ENCODE assay signal across 8 mouse cellular contexts in the genomic region with DNA sequence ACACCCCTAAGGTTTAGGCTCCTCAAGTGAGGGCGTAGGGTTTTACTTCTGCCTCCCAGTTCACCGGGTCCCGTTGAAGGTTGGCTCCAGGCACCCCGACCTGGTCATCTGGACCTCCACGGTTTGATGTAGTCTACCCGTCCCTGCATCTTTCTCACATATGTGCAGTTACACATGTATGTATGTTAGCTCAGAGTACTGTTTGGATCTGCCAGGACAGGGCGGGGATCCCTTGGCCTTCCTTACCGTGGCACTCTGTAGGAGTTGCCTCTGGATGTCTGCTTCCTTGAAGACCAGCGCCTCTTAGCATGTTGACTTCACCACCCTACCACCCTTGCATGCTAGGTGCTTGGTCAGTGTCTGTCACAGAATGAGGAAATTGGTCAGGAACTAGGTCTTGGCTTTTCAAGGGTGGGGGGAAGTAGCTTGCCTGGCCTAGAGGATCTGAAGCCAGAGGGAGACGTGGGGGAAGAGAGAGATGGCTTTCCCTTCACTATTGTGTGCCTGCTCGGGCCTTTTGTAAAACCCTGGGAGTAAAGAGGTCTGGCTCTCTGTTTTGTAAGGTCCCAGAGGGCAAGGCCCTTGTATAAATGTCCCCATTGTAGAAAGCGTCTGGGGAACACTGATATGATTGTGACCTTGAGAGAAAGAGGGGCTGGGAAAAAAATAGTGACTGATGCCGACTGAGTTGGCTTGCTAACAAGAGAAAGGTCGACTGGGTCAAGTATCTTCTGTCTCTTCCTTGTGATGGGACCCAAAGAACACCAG. TPM values are rescaled to one million over a fixed set of nuclear protein-coding genes. Genes with fewer than 3 reads are reported as not detected.
DNase-seq lines count a peak whose midpoint lies in the region; ATAC-seq and TF ChIP-seq lines count a peak whose summit lies in the region.

No protein-coding gene starts in this region.

- no peak for ATAC-seq in forebrain, postnatal 0 days
- no peak; the same call in 1 of the 2 replicates for ATAC-seq in lung, embryonic 15.5 days (ENCODE audit: borderline replicate concordance, extremely low read depth, low FRiP score, low TSS enrichment)
- peak; percentile 43 for ATAC-seq in neural tube, embryonic 15.5 days (ENCODE audit: low FRiP score)

- no peaks in the 10 kb centered on the region for H3K9me3 ChIP-seq in forebrain, postnatal 0 days (ENCODE audit: low read length)
- no peaks in the 10 kb centered on the region for H3K9me3 ChIP-seq in lung, embryonic 15.5 days
- no peaks in the 10 kb centered on the region for H3K9me3 ChIP-seq in neural tube, embryonic 15.5 days (replicated peaks)

- H3K27me3 ChIP-seq in cerebellum, adult 2 months (ENCODE audit: control insufficient read depth, insufficient read depth, low read length), result no peaks in the 10 kb centered on the region
- no peaks in the 10 kb centered on the region for H3K27me3 ChIP-seq in forebrain, postnatal 0 days (ENCODE audit: insufficient read depth, low read length)
- no peaks in the 10 kb centered on the region for H3K27me3 ChIP-seq in kidney, adult 2 months (replicated peaks; ENCODE audit: control insufficient read depth, insufficient read depth, low read length)
- no peaks in the 10 kb centered on the region for H3K27me3 ChIP-seq in lung, embryonic 15.5 days
- no peaks in the 10 kb centered on the region for H3K27me3 ChIP-seq in neural tube, embryonic 15.5 days (replicated peaks)

- H3K4me2 ChIP-seq in forebrain, postnatal 0 days (ENCODE audit: low read depth), result peak overlapping the region; percentile 88
- peak overlapping the region; percentile 83 for H3K4me2 ChIP-seq in lung, embryonic 15.5 days
- peak overlapping the region; percentile 87 for H3K4me2 ChIP-seq in neural tube, embryonic 15.5 days

- H3K36me3 ChIP-seq in forebrain, postnatal 0 days (ENCODE audit: insufficient read depth), result no peaks in the 10 kb centered on the region; the same call in 1 of the 2 replicates
- no peaks in the 10 kb centered on the region for H3K36me3 ChIP-seq in kidney, adult 2 months (ENCODE audit: control insufficient read depth, insufficient read depth, low read length)
- 0 out of 2 replicates have a peak, but pooled peaks cover 3% of the 10 kb centered on the region for H3K36me3 ChIP-seq in lung, embryonic 15.5 days
- H3K36me3 ChIP-seq in neural tube, embryonic 15.5 days, result no peaks in the 10 kb centered on the region

- peak overlapping the region; percentile 100 for H3K27ac ChIP-seq in cerebellum, adult 2 months (ENCODE audit: insufficient read depth, low read length)
- peak overlapping the region; percentile 97 for H3K27ac ChIP-seq in forebrain, postnatal 0 days (ENCODE audit: low read depth, low read length)
- peak overlapping the region; percentile 95 for H3K27ac ChIP-seq in kidney, adult 2 months (ENCODE audit: insufficient read depth, low read depth, low read length)
- peak overlapping the region; percentile 99 for H3K27ac ChIP-seq in lung, embryonic 15.5 days
- H3K27ac ChIP-seq in neural tube, embryonic 15.5 days (replicated peaks), result peak overlapping the region; percentile 97

- peaks cover 38% of the 10 kb centered on the region for H3K4me1 ChIP-seq in cerebellum, adult 2 months (ENCODE audit: control insufficient read depth, insufficient read depth, low read length)
- peaks cover 9% of the 10 kb centered on the region; the same call in 1 of the 2 replicates for H3K4me1 ChIP-seq in forebrain, postnatal 0 days (ENCODE audit: insufficient read depth)
- H3K4me1 ChIP-seq in kidney, adult 2 months (ENCODE audit: control insufficient read depth, insufficient read depth, low read length), result peaks cover 13% of the 10 kb centered on the region; the same call in 1 of the 2 replicates
- H3K4me1 ChIP-seq in lung, embryonic 15.5 days, result peaks cover 34% of the 10 kb centered on the region
- peaks cover 35% of the 10 kb centered on the region for H3K4me1 ChIP-seq in neural tube, embryonic 15.5 days

- TF ChIP-seq POLR2A in cerebellum, adult 2 months (IDR thresholded peaks at IDR 0.05; ENCODE audit: borderline replicate concordance, insufficient read depth, low read length), result no peak
- no peak for TF ChIP-seq POLR2A in kidney, adult 2 months (IDR thresholded peaks at IDR 0.05; ENCODE audit: low read depth, low read length)

- no peak for TF ChIP-seq CTCF in cerebellum, adult 2 months (IDR thresholded peaks at IDR 0.05; ENCODE audit: borderline replicate concordance, insufficient read depth, low read depth, low read length)
- 0 out of 2 replicates have a peak, but pooled peaks have one; percentile 6 for TF ChIP-seq CTCF in forebrain, postnatal 0 days (IDR thresholded peaks at IDR 0.05; ENCODE audit: low read depth)
- no peak for TF ChIP-seq CTCF in kidney, adult 2 months (conservative IDR thresholded peaks at IDR 0.05; ENCODE audit: insufficient read depth, insufficient read length, low read depth, low read length)

- DNase-seq in cerebellum, adult 2 months, result peak in 1 of 2 experiments; percentile 44
- no peak for DNase-seq in cerebellum, adult 8-10 months
- DNase-seq in brain, adult 2 months (ENCODE audit: low read depth, low spot score), result peak; percentile 76
- no peak for DNase-seq in forebrain, postnatal 0 days
- peak; percentile 52 for DNase-seq in kidney, adult 2 months
- DNase-seq in right cerebral cortex, postnatal 14 days, result no peak

- H3K4me3 ChIP-seq in cerebellum, adult 2 months (replicated peaks; ENCODE audit: insufficient read depth, low read depth, low read length), result peak overlapping the region; percentile 98
- H3K4me3 ChIP-seq in forebrain, postnatal 0 days (ENCODE audit: low read depth, low read length), result peak overlapping the region; percentile 78
- H3K4me3 ChIP-seq in kidney, adult 2 months (ENCODE audit: insufficient read depth, low read depth, low read length), result peak overlapping the region; percentile 64
- peak overlapping the region; percentile 68 for H3K4me3 ChIP-seq in lung, embryonic 15.5 days
- H3K4me3 ChIP-seq in neural tube, embryonic 15.5 days (replicated peaks), result peak overlapping the region; percentile 59

- WGBS in cerebellum, adult 2 months, result 2% methylated on average over 14 of the region's 14 CpGs
- 16% methylated on average over 14 of the region's 14 CpGs for WGBS in forebrain, postnatal 0 days
- 6% methylated on average over 14 of the region's 14 CpGs for WGBS in kidney, adult 2 months
- 6% methylated on average over 14 of the region's 14 CpGs for WGBS in lung, embryonic 15.5 days
- WGBS in neural tube, embryonic 15.5 days, result 12% methylated on average over 14 of the region's 14 CpGs

- H3K9ac ChIP-seq in forebrain, postnatal 0 days, result peak overlapping the region; percentile 85
- H3K9ac ChIP-seq in lung, embryonic 15.5 days, result peak overlapping the region; percentile 77
- H3K9ac ChIP-seq in neural tube, embryonic 15.5 days (replicated peaks), result peak overlapping the region; percentile 67

RNA-seq across cellular contexts. Expression of a gene that starts 0.9 kb away (rescaled TPM):
- polyA plus RNA-seq in cerebellum, adult 2 months (2012; rRNA removed), result 50.0 and 50.2 TPM in 2 replicates
- 48.8 and 52.1 TPM in 2 replicates for total RNA-seq in forebrain, postnatal 0 days (2014; rRNA removed)
- 21.6 and 25.7 TPM in 2 replicates for polyA plus RNA-seq in forebrain, postnatal 0 days (2015; fragmentation: Nextera tagmentation; extraction: Ambion mirVana)
- 26.7 and 28.5 TPM in 2 replicates for polyA plus RNA-seq in kidney, adult 2 months (2012; rRNA removed)
- 33.0 and 34.6 TPM in 2 replicates for polyA plus RNA-seq in lung, embryonic 15.5 days (2015; fragmentation: Nextera tagmentation; extraction: Ambion mirVana)
- polyA plus RNA-seq in neural tube, embryonic 15.5 days (2015; fragmentation: Nextera tagmentation; extraction: Ambion mirVana), result 35.9 and 37.4 TPM in 2 replicates

RNA-seq across cellular contexts. Expression of a gene that starts 39.7 kb away (rescaled TPM):
- 106 and 114 TPM in 2 replicates for polyA plus RNA-seq in cerebellum, adult 2 months (2012; rRNA removed)
- total RNA-seq in forebrain, postnatal 0 days (2014; rRNA removed), result 62.8 and 65.6 TPM in 2 replicates
- 7.5 and 9.9 TPM in 2 replicates for polyA plus RNA-seq in forebrain, postnatal 0 days (2015; fragmentation: Nextera tagmentation; extraction: Ambion mirVana)
- 70.5 and 77.1 TPM in 2 replicates for polyA plus RNA-seq in kidney, adult 2 months (2012; rRNA removed)
- 4.9 and 5.2 TPM in 2 replicates for polyA plus RNA-seq in lung, embryonic 15.5 days (2015; fragmentation: Nextera tagmentation; extraction: Ambion mirVana)
- polyA plus RNA-seq in neural tube, embryonic 15.5 days (2015; fragmentation: Nextera tagmentation; extraction: Ambion mirVana), result 15.8 and 17.5 TPM in 2 replicates

RNA-seq across cellular contexts. Expression of a gene that starts 42.2 kb away (rescaled TPM):
- polyA plus RNA-seq in cerebellum, adult 2 months (2012; rRNA removed), result 678 and 692 TPM in 2 replicates
- total RNA-seq in forebrain, postnatal 0 days (2014; rRNA removed), result 804 and 1,069 TPM in 2 replicates
- polyA plus RNA-seq in forebrain, postnatal 0 days (2015; fragmentation: Nextera tagmentation; extraction: Ambion mirVana), result 578 and 651 TPM in 2 replicates
- 511 and 689 TPM in 2 replicates for polyA plus RNA-seq in kidney, adult 2 months (2012; rRNA removed)
- 1,053 and 1,095 TPM in 2 replicates for polyA plus RNA-seq in lung, embryonic 15.5 days (2015; fragmentation: Nextera tagmentation; extraction: Ambion mirVana)
- polyA plus RNA-seq in neural tube, embryonic 15.5 days (2015; fragmentation: Nextera tagmentation; extraction: Ambion mirVana), result 526 and 732 TPM in 2 replicates

RNA-seq across cellular contexts. Expression of a gene that starts 42.7 kb away (rescaled TPM):
- 448 and 455 TPM in 2 replicates for polyA plus RNA-seq in cerebellum, adult 2 months (2012; rRNA removed)
- 113 and 127 TPM in 2 replicates for total RNA-seq in forebrain, postnatal 0 days (2014; rRNA removed)
- 58.6 and 69.0 TPM in 2 replicates for polyA plus RNA-seq in forebrain, postnatal 0 days (2015; fragmentation: Nextera tagmentation; extraction: Ambion mirVana)
- 94.8 and 106 TPM in 2 replicates for polyA plus RNA-seq in kidney, adult 2 months (2012; rRNA removed)
- 18.8 and 20.6 TPM in 2 replicates for polyA plus RNA-seq in lung, embryonic 15.5 days (2015; fragmentation: Nextera tagmentation; extraction: Ambion mirVana)
- 59.3 and 64.6 TPM in 2 replicates for polyA plus RNA-seq in neural tube, embryonic 15.5 days (2015; fragmentation: Nextera tagmentation; extraction: Ambion mirVana)

Comparison
In these comparisons a context has a peak if more than half of its experiments do, and no peak if none do; other contexts are left out.
1. DNase-seq: peak in brain, adult 2 months (single experiment) and kidney, adult 2 months (single experiment); none in cerebellum, adult 8-10 months (single experiment), forebrain, postnatal 0 days (single experiment) and right cerebral cortex, postnatal 14 days (single experiment).
2. Peak in every context shown above with its lines, with median percentiles within 50 percentile points of each other: H3K27ac ChIP-seq, H3K4me3 ChIP-seq, H3K4me2 ChIP-seq and H3K9ac ChIP-seq.